Mouse (Mus musculus) layer of hippocampus, adult 9-10 months (tissue): Measurements from ENCODE around the gene Podxl.

Experiments
- DNase-seq: peaks from one replicate; pipeline ENCODE4 v3.0.0; 2022; ENCODE audit warnings: low spot score

Podxl gene

GRCm38 (mm10) chr6:31563235-31564181 lies at the start of gene Podxl:
Gene Podxl (minus strand): TSS chr6:31563981.
- no peak for DNase-seq

- no peak for DNase-seq
These were observed 48.9 kb upstream of the Podxl start for GRCm38 (mm10) chr6:31612560-31613270.

GRCm38 (mm10) chr6:31606429-31606828 lies 42.6 kb upstream of the Podxl start:
- DNase-seq = no peak

- DNase-seq = no peak
These were observed 41.0 kb upstream of the Podxl start for GRCm38 (mm10) chr6:31604629-31605265.

- no peak for DNase-seq
These were observed 38.7 kb upstream of the Podxl start for GRCm38 (mm10) chr6:31602489-31602888.

- DNase-seq = no peak
These were observed 37.4 kb upstream of the Podxl start for GRCm38 (mm10) chr6:31601131-31601530.

- no peak for DNase-seq
These were observed 36.1 kb upstream of the Podxl start for GRCm38 (mm10) chr6:31599863-31600262.

- DNase-seq = no peak
These were observed 34.6 kb upstream of the Podxl start for GRCm38 (mm10) chr6:31598349-31598911.

- no peak for DNase-seq
These were observed 33.3 kb upstream of the Podxl start for GRCm38 (mm10) chr6:31597136-31597460.

GRCm38 (mm10) chr6:31596346-31597135 lies 32.8 kb upstream of the Podxl start:
- DNase-seq = no peak

- no peak for DNase-seq
These were observed 28.9 kb upstream of the Podxl start for GRCm38 (mm10) chr6:31592579-31593238.

- no peak for DNase-seq
These were observed 28.3 kb upstream of the Podxl start for GRCm38 (mm10) chr6:31592128-31592527.

- no peak for DNase-seq
These were observed 27.9 kb upstream of the Podxl start for GRCm38 (mm10) chr6:31591676-31592075.

- DNase-seq = no peak
These were observed 27.0 kb upstream of the Podxl start for GRCm38 (mm10) chr6:31590754-31591153.

GRCm38 (mm10) chr6:31589268-31589667 lies 25.5 kb upstream of the Podxl start:
- DNase-seq = no peak

- no peak for DNase-seq
These were observed 23.9 kb upstream of the Podxl start for GRCm38 (mm10) chr6:31587655-31588054.

- DNase-seq = no peak
These were observed 22.3 kb upstream of the Podxl start for GRCm38 (mm10) chr6:31586127-31586526.

- DNase-seq = no peak
These were observed 12.4 kb upstream of the Podxl start for GRCm38 (mm10) chr6:31576151-31576550.

GRCm38 (mm10) chr6:31575063-31575462 lies 11.3 kb upstream of the Podxl start:
- no peak for DNase-seq

- DNase-seq = no peak
These were observed 7.7 kb upstream of the Podxl start for GRCm38 (mm10) chr6:31571459-31571858.

GRCm38 (mm10) chr6:31568070-31568595 lies 4.4 kb upstream of the Podxl start:
- no peak for DNase-seq
